Mouse (Mus musculus): Measurements from ENCODE around the gene Aldh6a1.

The Aldh6a1 gene

GRCm38 (mm10) chr12:84416834-84417604 lies 33.8 kb downstream of the Aldh6a1 start, which contains the start of gene Rnf113a2:
TSS of gene Rnf113a2 (plus strand) at chr12:84417196.
- in situ Hi-C loops (cut with MboI; ENCODE audit: low sequenced_read_pairs): no loop called here

- in situ Hi-C loops (cut with MboI; ENCODE audit: low sequenced_read_pairs): no loop called here
These were observed 41.8 kb downstream of the Aldh6a1 start, which contains the start of the genes Entpd5 and Bbof1 for GRCm38 (mm10) chr12:84408819-84409507. TSS of gene Entpd5 (minus strand) at chr12:84409029. TSS of gene Bbof1 (plus strand) at chr12:84409071.

- in situ Hi-C loops (cut with MboI; ENCODE audit: low sequenced_read_pairs): no loop called here
These were observed 42.7 kb downstream of the Aldh6a1 start for GRCm38 (mm10) chr12:84407874-84408818.

GRCm38 (mm10) chr12:84407259-84407658 lies 43.5 kb downstream of the Aldh6a1 start:
- in situ Hi-C loops (cut with MboI; ENCODE audit: low sequenced_read_pairs): no loop called here

- in situ Hi-C loops (cut with MboI; ENCODE audit: low sequenced_read_pairs): no loop called here
These were observed 46.3 kb downstream of the Aldh6a1 start for GRCm38 (mm10) chr12:84404541-84404940.

GRCm38 (mm10) chr12:84402923-84403322 lies 47.9 kb downstream of the Aldh6a1 start:
- in situ Hi-C loops (cut with MboI; ENCODE audit: low sequenced_read_pairs): no loop called here

- in situ Hi-C loops (cut with MboI; ENCODE audit: low sequenced_read_pairs): no loop called here
These were observed 50.2 kb downstream of the Aldh6a1 start for GRCm38 (mm10) chr12:84400653-84401052.

GRCm38 (mm10) chr12:84400068-84400467 lies 50.7 kb downstream of the Aldh6a1 start:
- in situ Hi-C loops (cut with MboI; ENCODE audit: low sequenced_read_pairs): no loop called here

- in situ Hi-C loops (cut with MboI; ENCODE audit: low sequenced_read_pairs): no loop called here
These were observed 51.1 kb downstream of the Aldh6a1 start for GRCm38 (mm10) chr12:84399663-84400062.

- in situ Hi-C loops (cut with MboI; ENCODE audit: low sequenced_read_pairs): no loop called here
These were observed 51.7 kb downstream of the Aldh6a1 start for GRCm38 (mm10) chr12:84399135-84399534.

- in situ Hi-C loops (cut with MboI; ENCODE audit: low sequenced_read_pairs): no loop called here
These were observed 52.2 kb downstream of the Aldh6a1 start for GRCm38 (mm10) chr12:84398629-84399028.

GRCm38 (mm10) chr12:84397685-84398084 lies 53.1 kb downstream of the Aldh6a1 start:
- in situ Hi-C loops (cut with MboI; ENCODE audit: low sequenced_read_pairs): no loop called here

GRCm38 (mm10) chr12:84396947-84397679 lies 53.7 kb downstream of the Aldh6a1 start:
- in situ Hi-C loops (cut with MboI; ENCODE audit: low sequenced_read_pairs): no loop called here

- in situ Hi-C loops (cut with MboI; ENCODE audit: low sequenced_read_pairs): no loop called here
These were observed 57.0 kb downstream of the Aldh6a1 start for GRCm38 (mm10) chr12:84393847-84394246.

GRCm38 (mm10) chr12:84392681-84393080 lies 58.1 kb downstream of the Aldh6a1 start:
- in situ Hi-C loops (cut with MboI; ENCODE audit: low sequenced_read_pairs): no loop called here

- in situ Hi-C loops (cut with MboI; ENCODE audit: low sequenced_read_pairs): no loop called here
These were observed 60.5 kb downstream of the Aldh6a1 start for GRCm38 (mm10) chr12:84390336-84390735.

- in situ Hi-C loops (cut with MboI; ENCODE audit: low sequenced_read_pairs): no loop called here
These were observed 61.9 kb downstream of the Aldh6a1 start for GRCm38 (mm10) chr12:84388774-84389400.

- in situ Hi-C loops (cut with MboI; ENCODE audit: low sequenced_read_pairs): no loop called here
These were observed 62.7 kb downstream of the Aldh6a1 start for GRCm38 (mm10) chr12:84388097-84388496.

- in situ Hi-C loops (cut with MboI; ENCODE audit: low sequenced_read_pairs): no loop called here
These were observed 65.4 kb downstream of the Aldh6a1 start for GRCm38 (mm10) chr12:84385408-84385807.

GRCm38 (mm10) chr12:84384644-84385081 lies 66.1 kb downstream of the Aldh6a1 start:
- in situ Hi-C loops (cut with MboI; ENCODE audit: low sequenced_read_pairs): no loop called here
